Mouse (Mus musculus) CD4-positive, CD25-positive, alpha-beta regulatory T cell, adult 4 months (primary cell): ENCODE measurements at regions not wholly inside any gene's neighbourhood (a gene's known extent, or its start where the extent isn't known, plus 50 kb on each side); places are given as distances from the start of the nearest gene placed in this dataset.

ENCODE experiments used
- ATAC-seq: one replicate; pipeline ENCODE4 v1.8.0; 2017

- ATAC-seq = no peak
Observed at GRCm38 (mm10) chrX:99415701-99416100, 55.4 kb downstream of the Pja1 start.

- no peak for ATAC-seq
Observed at GRCm38 (mm10) chrX:99410942-99411341, 60.1 kb downstream of the Pja1 start.

GRCm38 (mm10) chrX:99409858-99410257 is 61.2 kb downstream of the Pja1 start:
- no peak for ATAC-seq

- ATAC-seq = no peak
Observed at GRCm38 (mm10) chrX:99409331-99409730, 61.7 kb downstream of the Pja1 start.

GRCm38 (mm10) chrX:99408804-99409203 is 62.3 kb downstream of the Pja1 start:
- no peak for ATAC-seq

GRCm38 (mm10) chrX:99405843-99406242 is 65.2 kb downstream of the Pja1 start:
- ATAC-seq = no peak

- ATAC-seq = no peak
Observed at GRCm38 (mm10) chrX:99403521-99404149, 67.4 kb downstream of the Pja1 start.

- ATAC-seq = no peak
Observed at GRCm38 (mm10) chrX:99402841-99403520, 68.1 kb downstream of the Pja1 start.

- no peak for ATAC-seq
Observed at GRCm38 (mm10) chrX:99397344-99397743, 73.7 kb downstream of the Pja1 start.

GRCm38 (mm10) chrX:99396180-99396579 is 74.9 kb downstream of the Pja1 start:
- ATAC-seq = no peak

GRCm38 (mm10) chrX:99395067-99395466 is 76.0 kb downstream of the Pja1 start:
- ATAC-seq = no peak

- ATAC-seq = no peak
Observed at GRCm38 (mm10) chrX:99391628-99392027, 79.4 kb downstream of the Pja1 start.

- ATAC-seq = no peak
Observed at GRCm38 (mm10) chrX:99390462-99390838, 80.6 kb downstream of the Pja1 start.

- no peak for ATAC-seq
Observed at GRCm38 (mm10) chrX:99389778-99390461, 81.2 kb downstream of the Pja1 start.

GRCm38 (mm10) chrX:99370711-99371110 is 100.4 kb downstream of the Pja1 start:
- no peak for ATAC-seq

- no peak for ATAC-seq
Observed at GRCm38 (mm10) chrX:99369258-99369900, 101.7 kb downstream of the Pja1 start.

GRCm38 (mm10) chrX:99364072-99364471 is 107.0 kb downstream of the Pja1 start:
- no peak for ATAC-seq

GRCm38 (mm10) chrX:99360095-99360890 is 110.8 kb downstream of the Pja1 start:
- no peak for ATAC-seq

GRCm38 (mm10) chrX:99358784-99359183 is 112.3 kb downstream of the Pja1 start:
- ATAC-seq = no peak

GRCm38 (mm10) chrX:99358051-99358617 is 112.9 kb downstream of the Pja1 start:
- no peak for ATAC-seq

GRCm38 (mm10) chrX:99355128-99355527 is 115.9 kb downstream of the Pja1 start:
- ATAC-seq = no peak

GRCm38 (mm10) chrX:99350233-99350632 is 120.8 kb downstream of the Pja1 start:
- ATAC-seq = no peak
